ENCODE assay signal across 8 mouse cellular contexts in the genomic region with DNA sequence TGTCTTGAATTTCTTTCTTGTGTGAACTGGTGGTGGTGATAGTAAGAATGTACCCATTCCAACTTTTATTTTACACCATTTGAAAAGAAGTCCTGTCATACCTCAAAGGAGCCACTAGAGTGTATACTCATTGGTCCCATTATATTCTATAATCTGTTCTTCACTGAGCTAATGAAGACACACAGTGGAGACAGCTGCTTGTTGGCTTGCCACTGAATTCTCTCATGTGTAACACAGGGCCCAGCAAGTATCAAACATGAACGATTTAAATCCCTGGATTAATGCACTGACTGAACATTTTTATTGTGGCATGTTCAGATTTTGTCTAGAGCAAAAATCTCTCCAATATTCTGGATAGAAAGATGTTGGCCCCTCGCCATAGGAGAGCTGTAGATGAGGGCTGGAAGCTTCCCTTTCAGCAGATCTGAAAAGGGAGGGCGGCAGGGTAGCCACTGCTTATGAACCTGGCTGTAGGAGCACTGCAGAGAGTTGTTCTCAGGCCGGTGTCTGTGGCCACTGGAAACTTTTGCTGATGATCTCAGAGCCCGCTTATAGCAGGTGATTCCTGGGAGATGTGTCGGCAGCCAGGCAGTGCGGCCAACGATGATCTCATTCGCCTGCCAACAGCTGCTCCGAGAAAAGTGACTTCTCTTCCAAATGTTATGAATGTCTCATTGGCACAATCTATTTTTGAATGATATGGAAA.
DNase-seq lines count a peak whose midpoint lies in the region; ATAC-seq and TF ChIP-seq lines count a peak whose summit lies in the region.
"Had no signal": no experiment of that assay in that cellular context is flagged by ENCODE, and none has a peak within 500 bp of the region (broad histone marks: within the 10 kb centered on the region; RNA-seq: fewer than 3 reads in every experiment).

No protein-coding gene starts in this region.

- no peak for ATAC-seq in megakaryocyte, adult 5-6 weeks (ENCODE audit: poor library complexity, severe bottlenecking)

- intact Hi-C loops in gastrocnemius, postnatal 36 days (cut with DNase I) = no loop called here
- intact Hi-C loops in left cerebral cortex, adult 2 months (cut with DNase I) = no loop called here

- DNase-seq in lung, postnatal 10 days = peak; percentile 34
- DNase-seq in lung, adult 18-20 months = no peak
- DNase-seq in adrenal gland, postnatal 36 days = peak; percentile 69
- peak; percentile 31 for DNase-seq in gastrocnemius, postnatal 36 days
- peak; percentile 33 to 34 for DNase-seq in left cerebral cortex, adult 2 months (ENCODE audit: extremely low spot score in 1 of 2, low spot score in 2 of 2)
- DNase-seq in kidney, adult 9 months = no peak

- H3K27ac ChIP-seq in left cerebral cortex, adult 2 months = no peak overlapping the region
- H3K27ac ChIP-seq: limb, embryonic 13.5 days had no signal

- H3K4me3 ChIP-seq in left cerebral cortex, adult 2 months = no peak overlapping the region
- H3K4me3 ChIP-seq: limb, embryonic 13.5 days had no signal

- peak; percentile 31 for TF ChIP-seq CTCF in left cerebral cortex, adult 2 months (IDR thresholded peaks at IDR 0.05)

Comparison
In these comparisons a context has a peak if more than half of its experiments do, and no peak if none do; other contexts are left out.
1. DNase-seq: peak in lung, postnatal 10 days (single experiment), adrenal gland, postnatal 36 days (2 of 2), gastrocnemius, postnatal 36 days (2 of 2) and left cerebral cortex, adult 2 months (2 of 2); none in lung, adult 18-20 months (0 of 2) and kidney, adult 9 months (single experiment).